Mouse (Mus musculus) kidney, postnatal 36 days (tissue): ENCODE results near the gene Kcnj9.

Source experiments
- DNase-seq, 2 experiments: peaks; one replicate each; pipeline ENCODE4 v3.0.0; 2021 to 2022; ENCODE audit warnings: mixed read lengths in 2 of 2

Kcnj9 gene

GRCm38 (mm10) chr1:172329131-172329530 is at the start of gene Kcnj9:
TSS of gene Kcnj9 (minus strand) at chr1:172329318.
- no peak for DNase-seq

DNA sequence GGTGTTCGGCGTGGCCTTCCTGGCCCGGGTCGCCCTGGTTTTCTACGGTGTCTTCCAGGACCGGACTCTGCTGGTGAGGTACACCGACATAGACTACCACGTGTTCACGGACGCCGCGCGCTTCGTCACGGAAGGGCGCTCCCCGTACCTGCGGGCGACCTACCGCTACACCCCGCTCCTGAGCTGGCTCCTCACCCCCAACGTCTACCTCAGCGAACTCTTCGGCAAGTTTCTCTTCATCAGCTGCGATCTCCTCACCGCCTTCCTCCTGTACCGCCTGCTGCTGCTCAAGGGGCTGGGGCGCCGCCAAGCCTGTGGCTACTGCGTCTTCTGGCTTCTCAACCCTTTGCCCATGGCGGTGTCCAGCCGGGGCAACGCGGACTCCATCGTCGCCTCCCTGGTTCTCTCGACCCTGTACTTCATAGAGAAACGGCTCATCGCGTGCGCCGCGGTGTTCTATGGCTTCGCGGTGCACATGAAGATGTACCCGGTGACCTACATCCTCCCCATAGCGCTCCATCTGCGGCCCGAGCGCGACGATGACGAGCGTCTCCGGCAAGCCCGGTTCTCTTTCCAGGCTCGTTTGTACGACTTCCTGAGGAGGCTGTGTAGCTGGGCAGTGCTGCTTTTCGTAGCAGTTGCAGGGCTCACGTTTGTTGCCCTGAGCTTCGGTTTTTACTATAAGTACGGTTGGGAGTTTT is 47.8 kb upstream of the Kcnj9 start:
- peak; percentile 16 to 43 for DNase-seq

DNA sequence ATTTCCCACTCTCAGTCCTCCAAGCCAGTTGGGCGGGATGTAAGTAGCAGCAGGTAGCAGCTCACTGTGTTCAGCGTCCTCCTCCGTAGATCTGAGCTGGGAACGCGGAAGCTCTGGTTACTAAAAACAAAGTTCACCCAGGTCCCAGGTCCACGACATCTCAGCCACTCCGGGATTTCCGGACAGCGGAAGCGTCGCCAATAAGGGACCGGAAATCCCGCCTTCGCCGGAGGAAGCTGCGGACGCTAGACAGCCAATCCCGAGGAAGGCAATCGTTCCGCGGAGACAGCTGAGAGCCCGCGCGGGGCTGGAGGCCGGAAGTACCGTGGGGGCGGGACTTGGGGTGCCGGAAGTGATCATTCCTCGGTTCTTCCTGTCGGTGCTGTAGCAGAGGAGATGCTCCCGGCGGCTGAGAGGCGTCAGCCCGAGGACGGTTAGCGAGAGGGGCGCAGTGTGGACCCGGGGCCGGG is 47.1 kb upstream of the Kcnj9 start, which contains the start of gene Pigm:
Gene Pigm (plus strand): TSS at position 349 of the 470 bp plus-strand sequence.
- peak; percentile 99 for DNase-seq

DNA sequence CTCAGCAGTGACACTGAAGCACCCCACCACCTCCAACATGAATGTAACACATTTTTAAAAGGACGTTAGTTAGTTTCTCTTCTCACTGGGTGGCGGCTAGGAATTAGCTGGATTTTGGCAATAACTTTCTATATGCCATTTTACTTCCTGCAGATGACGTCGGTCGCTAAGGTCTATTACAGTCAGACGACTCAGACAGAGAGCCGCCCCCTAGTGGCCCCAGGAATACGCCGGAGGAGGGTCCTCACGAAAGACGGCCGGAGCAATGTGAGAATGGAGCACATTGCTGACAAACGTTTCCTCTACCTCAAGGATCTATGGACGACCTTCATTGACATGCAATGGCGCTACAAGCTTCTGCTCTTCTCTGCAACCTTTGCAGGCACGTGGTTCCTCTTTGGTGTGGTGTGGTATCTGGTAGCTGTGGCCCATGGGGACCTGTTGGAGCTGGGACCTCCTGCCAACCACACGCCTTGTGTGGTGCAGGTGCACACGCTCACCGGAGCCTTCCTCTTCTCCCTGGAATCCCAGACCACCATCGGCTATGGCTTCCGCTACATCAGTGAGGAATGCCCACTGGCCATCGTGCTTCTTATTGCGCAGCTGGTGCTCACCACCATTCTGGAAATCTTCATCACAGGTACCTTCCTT is 39.8 kb upstream of the Kcnj9 start:
- DNase-seq = peak; percentile 44 to 76

GRCm38 (mm10) chr1:172364684-172365083 is 35.6 kb upstream of the Kcnj9 start:
- DNase-seq = peak; percentile 50 to 63

DNA sequence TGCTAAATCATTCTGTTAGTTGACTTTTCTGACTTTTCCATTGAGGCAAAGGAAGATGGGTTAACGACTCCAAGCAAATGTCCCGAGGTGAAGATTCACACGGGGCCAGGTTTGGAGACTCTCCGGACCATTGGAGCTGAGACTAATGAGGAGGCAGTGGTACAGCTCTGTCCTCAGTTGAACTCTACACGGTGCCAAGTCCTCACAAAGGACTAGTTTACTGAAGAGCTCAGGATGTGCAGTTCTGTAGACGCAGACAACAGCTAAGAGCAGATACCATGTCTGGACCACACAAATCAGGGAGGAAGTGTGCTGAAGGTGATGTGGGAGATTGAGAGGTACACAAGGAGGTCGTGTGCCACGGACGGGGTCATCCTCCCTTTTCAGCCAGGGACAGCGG is 29.2 kb upstream of the Kcnj9 start:
- peak in 1 of 2 experiments; percentile 29 for DNase-seq

GRCm38 (mm10) chr1:172357550-172357949 is 28.4 kb upstream of the Kcnj9 start:
- DNase-seq = peak; percentile 52 to 82

- DNase-seq = no peak
Observed at GRCm38 (mm10) chr1:172355336-172355735, 26.2 kb upstream of the Kcnj9 start.

GRCm38 (mm10) chr1:172352453-172352852 is 23.3 kb upstream of the Kcnj9 start:
- no peak for DNase-seq

DNA sequence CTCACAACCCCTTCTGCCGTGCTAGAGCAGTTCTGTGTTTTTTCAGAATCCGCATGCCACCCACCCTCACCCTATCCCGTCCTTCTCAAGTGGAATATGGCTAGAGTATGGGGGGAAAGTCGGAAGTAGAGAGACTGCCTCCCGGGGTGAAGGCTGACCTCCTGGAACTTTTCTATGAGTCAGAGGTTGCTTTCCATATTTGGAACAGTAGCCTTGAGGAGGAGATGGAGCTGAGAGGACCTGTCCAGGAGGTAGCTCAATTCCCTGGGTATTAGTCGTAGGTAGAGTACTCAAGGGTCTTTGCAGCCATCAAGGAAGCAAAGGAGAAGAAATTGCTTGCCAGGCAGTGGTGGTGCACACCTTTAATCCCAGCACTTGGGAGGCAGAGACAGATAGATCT is 22.9 kb upstream of the Kcnj9 start:
- no peak for DNase-seq

GRCm38 (mm10) chr1:172349916-172350812 is 21.0 kb upstream of the Kcnj9 start:
- peak; percentile 89 to 92 for DNase-seq

DNA sequence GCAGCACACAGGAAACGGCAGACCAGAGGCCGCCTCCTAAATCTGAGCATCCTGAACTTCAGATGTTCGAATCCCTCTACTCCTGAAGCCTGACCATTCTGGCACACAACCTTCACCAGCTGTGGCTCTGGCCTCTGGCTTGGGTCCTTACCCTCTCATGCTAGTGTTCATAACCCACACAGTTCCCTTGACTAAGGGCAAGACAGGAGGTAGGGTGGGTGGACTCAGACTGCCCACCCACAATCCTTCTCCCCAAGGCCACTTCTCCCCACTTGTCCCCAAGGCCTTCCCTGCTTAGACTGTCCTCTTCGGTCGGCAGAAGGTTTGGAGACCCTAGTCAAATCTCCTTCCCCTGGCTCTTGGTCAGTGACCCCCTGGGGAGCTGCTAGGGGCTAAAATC is 20.4 kb upstream of the Kcnj9 start:
- no peak for DNase-seq

DNA sequence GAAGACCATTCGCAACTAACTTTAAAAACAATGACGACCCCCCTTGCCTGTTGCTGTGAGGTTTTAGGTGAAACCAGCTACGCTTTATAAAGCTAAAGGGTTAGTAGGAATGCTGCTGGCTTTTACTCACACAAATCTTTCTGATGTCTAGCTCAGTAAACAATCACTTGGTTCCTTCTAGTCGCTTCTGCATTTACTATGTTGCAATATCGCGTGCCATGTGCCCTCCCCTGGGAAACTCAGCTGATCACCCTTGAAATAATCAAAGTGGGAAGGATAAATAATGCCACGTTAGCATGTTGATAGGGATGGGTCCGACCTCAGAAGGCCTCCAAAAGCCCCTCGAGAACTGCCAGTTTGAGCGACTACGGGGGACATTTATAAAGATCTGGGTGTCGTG is 18.3 kb upstream of the Kcnj9 start:
- DNase-seq = no peak

DNA sequence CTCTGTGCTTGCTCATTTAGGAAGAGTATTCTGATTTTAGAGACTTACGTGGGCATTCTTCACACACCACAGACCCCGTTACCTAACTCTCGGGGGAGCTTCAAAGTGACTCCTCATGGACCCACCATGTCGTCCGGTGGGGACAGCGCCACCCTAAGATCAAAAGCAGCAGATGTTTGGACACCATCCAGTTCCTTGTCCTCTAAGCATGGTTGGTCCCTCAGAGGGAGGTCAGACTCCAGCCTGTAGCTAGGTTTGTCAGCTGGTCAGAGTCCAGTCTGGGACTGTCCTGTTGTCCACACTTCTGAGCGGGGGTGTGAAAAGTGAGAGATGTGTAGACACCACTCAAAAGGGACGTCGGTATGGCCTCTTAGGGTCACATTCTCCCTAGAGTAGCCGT is 17.6 kb upstream of the Kcnj9 start:
- DNase-seq = peak; percentile 53 to 55

- DNase-seq = no peak
Observed at GRCm38 (mm10) chr1:172344820-172345219, 15.7 kb upstream of the Kcnj9 start.

GRCm38 (mm10) chr1:172343914-172344313 is 14.8 kb upstream of the Kcnj9 start:
- peak in 1 of 2 experiments; percentile 27 for DNase-seq

- no peak for DNase-seq
Observed at GRCm38 (mm10) chr1:172342729-172343128, 13.6 kb upstream of the Kcnj9 start.

DNA sequence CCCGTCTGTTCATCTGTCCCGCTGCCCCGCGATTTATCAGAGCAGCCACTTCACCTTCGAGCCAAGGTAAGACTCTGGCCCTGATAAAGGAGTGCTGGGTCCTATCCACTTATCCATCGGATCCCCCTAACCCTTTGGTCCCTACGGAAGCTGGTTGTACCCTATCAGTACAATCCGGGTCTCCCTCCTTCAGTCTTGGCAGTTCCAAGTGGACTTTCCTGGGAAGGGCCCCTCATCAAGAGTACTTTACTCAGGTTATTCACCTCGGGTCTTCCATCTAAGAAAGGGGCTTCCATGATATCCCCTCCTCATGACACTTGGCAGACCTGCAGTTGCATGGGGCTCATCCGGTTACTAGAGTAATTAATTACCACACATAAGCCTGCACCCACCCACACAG is 12.3 kb upstream of the Kcnj9 start:
- no peak for DNase-seq

- DNase-seq = peak; percentile 80 to 87
Observed at GRCm38 (mm10) chr1:172340729-172341321, 11.7 kb upstream of the Kcnj9 start, which contains the start of gene Kcnj10. TSS of gene Kcnj10 (plus strand) at chr1:172341210.

DNA sequence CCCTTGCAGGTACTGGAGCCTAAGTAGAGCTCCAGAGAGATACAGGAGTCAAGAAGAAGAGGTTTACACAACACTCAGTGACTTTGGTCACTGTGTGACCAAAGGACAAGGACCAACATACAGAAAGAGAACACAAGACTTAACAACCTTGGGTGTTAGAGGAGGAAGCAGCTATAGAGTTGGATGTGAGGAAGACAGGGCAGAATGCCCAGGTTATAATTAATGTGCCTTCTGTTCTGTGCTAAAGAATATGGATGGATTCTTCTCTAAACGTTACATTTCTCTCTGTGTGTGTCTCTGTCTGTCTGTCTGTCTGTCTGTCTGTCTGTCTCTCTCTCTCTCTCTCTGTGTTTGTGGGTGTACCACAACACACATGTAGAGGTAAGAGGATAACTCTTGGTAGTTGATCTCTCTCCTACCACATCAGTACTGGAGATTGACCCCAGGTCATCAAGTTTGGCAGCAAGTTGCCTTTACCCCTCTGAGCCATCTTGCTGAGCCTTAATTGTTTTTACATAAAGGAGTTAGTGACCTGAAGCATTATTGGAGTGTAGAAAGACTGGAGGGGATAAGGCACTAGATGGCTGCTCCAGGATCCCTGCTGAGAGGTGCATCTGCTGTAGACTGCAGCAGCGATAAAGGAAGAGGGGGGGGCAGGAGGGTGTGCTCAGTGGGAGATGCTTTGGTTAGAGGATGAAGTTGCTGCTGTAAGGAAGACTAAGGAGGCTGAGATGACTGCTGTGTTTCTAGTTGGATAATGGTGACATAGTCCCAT is 8.5 kb upstream of the Kcnj9 start:
- DNase-seq = no peak

DNA sequence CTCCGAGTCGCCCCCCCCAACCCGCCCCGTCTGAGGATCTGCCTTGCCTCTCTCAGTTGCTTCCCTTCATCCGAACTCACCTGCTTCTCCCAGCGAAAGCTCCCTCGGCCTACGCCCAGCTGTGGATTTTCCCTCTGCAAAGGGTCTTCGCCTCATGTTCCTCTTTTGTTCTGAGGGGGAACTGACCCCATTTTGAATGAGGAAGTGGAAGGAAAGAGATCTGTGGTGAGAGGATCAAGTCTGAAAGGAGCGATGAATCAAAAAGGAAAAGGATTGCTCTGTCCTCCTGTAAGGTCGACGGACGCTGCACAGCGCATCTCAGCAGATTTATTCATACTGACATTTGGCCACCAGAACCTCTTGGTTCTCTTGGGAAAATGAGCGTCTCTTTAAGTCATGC is 6.7 kb upstream of the Kcnj9 start:
- no peak for DNase-seq

GRCm38 (mm10) chr1:172333512-172333911 is 4.4 kb upstream of the Kcnj9 start:
- peak in 1 of 2 experiments; percentile 41 for DNase-seq
